Mouse (Mus musculus) forebrain, embryonic 13.5 days (tissue): Measurements from ENCODE around the gene Phactr3. TPM values are rescaled to one million over a fixed set of nuclear protein-coding genes. Genes with fewer than 3 reads are reported as not detected.
A peak's percentile ranks its signal among the peaks of the same experiment; 100 is the strongest.
"Not testable (repeated sequence)": the region's sequence is repeated elsewhere in the genome, so short reads cannot be mapped to it uniquely, and the experiment has no call there.

ENCODE experiments used
- ATAC-seq: fragments of 200-750 bp; cut with Nextera tagmentation; 2 replicates; pipeline ENCODE4 v1.8.0; 2017
- H3K27ac ChIP-seq: fragments of 300-500 bp; sonication (generic); 2 replicates; pipeline ENCODE4 v1.5.1; 2015; ENCODE audit warnings: inconsistent platforms, mild to moderate bottlenecking, moderate library complexity
- H3K27me3 ChIP-seq: fragments of 300-500 bp; sonication (generic); 2 replicates; pipeline ENCODE4 v1.6.1; 2015; ENCODE audit warnings: mild to moderate bottlenecking, inconsistent platforms
- H3K36me3 ChIP-seq: fragments of 300-500 bp; sonication (generic); 2 replicates; pipeline ENCODE4 v1.6.1; 2015; ENCODE audit warnings: mild to moderate bottlenecking, inconsistent platforms; ENCODE audit not compliant: poor library complexity, severe bottlenecking
- H3K4me1 ChIP-seq: fragments of 300-500 bp; sonication (generic); 2 replicates; pipeline ENCODE4 v1.6.1; 2015; ENCODE audit warnings: inconsistent platforms
- H3K4me2 ChIP-seq: fragments of 300-500 bp; sonication (generic); 2 replicates; pipeline ENCODE4 v1.6.1; 2015; ENCODE audit warnings: inconsistent platforms, mild to moderate bottlenecking, moderate library complexity
- H3K4me3 ChIP-seq: fragments of 300-500 bp; sonication (generic); 2 replicates; pipeline ENCODE4 v1.5.1; 2015; ENCODE audit warnings: mild to moderate bottlenecking, inconsistent platforms
- H3K9ac ChIP-seq: fragments of 300-500 bp; sonication (generic); 2 replicates; pipeline ENCODE4 v1.6.1; 2015; ENCODE audit warnings: mild to moderate bottlenecking, inconsistent platforms
- H3K9me3 ChIP-seq: fragments of 300-500 bp; sonication (generic); replicated peaks from 2 replicates; pipeline ENCODE4 v1.6.1; 2016; ENCODE audit warnings: inconsistent platforms
- WGBS: fragments of 180-500 bp; shearing (Covaris S2); methylation state at CpG from one replicate; pipeline ENCODE4 v1.1.7; 2015; 5-methylcytosine and 5-hydroxymethylcytosine counted together
- polyA plus RNA-seq: library from polyadenylated mRNA; unstranded; fragments of >200 nt; fragmentation: Nextera tagmentation; extraction: Ambion mirVana; gene quantifications from 2 replicates; pipeline ENCODE4 v1.2.1, GENCODE M21; 2015

Gene Phactr3
- polyA plus RNA-seq, 1 experiment from 2014 or later, result 27.0 TPM

- 88% methylated on average over 10 of the region's 10 CpGs for WGBS
- Histone ChIP-seq H3K36me3 (no peaks in the 10 kb centered on the region), H3K4me2 (no peak overlapping the region), H3K4me3 (no peak overlapping the region), H3K4me1 (no peaks in the 10 kb centered on the region), H3K27ac (no peak overlapping the region), H3K9me3 (no peaks in the 10 kb centered on the region), H3K27me3 (no peaks in the 10 kb centered on the region), H3K9ac (no peak overlapping the region)
- ATAC-seq, result no peak
These were observed 202.5 kb downstream of the Phactr3 start for GRCm38 (mm10) chr2:178321271-178321670.

DNA sequence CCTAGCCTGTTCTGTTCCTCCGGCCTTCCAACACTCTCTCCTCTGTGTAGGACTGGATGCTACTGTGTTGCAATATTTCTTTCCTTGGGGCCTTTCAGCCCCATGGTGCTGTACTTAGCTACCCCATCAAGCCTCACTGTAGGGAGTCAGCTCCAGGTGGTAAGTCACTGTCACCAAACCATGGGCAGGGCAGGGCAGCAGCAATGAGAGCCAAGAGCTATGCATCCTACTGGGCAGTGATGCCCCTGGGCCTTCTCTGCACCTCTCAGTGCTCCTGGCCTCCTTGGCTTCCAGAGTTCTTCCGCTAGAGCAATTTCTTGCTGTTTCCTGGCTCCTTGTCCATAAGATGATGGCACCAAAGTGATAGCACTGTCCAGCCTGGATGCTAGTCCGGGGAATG, 205.6 kb downstream of the Phactr3 start:
- Histone ChIP-seq H3K27me3 (no peaks in the 10 kb centered on the region), H3K4me3 (no peak overlapping the region), H3K9me3 (no peaks in the 10 kb centered on the region), H3K4me2 (no peak overlapping the region), H3K4me1 (peaks cover 26% of the 10 kb centered on the region), H3K36me3 (no peaks in the 10 kb centered on the region), H3K9ac (no peak overlapping the region), H3K27ac (no peak overlapping the region)
- WGBS, result 95% methylated on average over 3 of the region's 3 CpGs
- no peak for ATAC-seq

DNA sequence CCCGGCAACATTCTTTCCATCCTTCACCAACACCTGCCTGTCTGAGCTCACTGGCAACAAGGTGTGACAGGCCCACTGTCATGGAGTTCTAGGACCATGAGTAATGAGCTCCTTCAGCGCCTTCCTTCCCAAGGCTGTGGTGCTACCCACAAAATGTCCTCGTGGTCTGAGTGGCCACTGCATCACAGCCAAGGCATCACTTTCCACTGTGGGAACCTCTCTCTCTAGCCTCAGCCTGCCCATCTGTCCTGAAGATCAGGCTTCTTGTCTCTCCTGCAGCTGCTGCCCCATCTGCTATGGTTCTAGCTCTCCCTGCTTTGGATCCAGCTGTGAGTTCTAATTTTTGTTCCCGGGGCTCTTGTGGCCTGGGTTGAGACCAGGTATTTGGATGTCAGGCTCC, 206.0 kb downstream of the Phactr3 start:
- peaks cover 29% of the 10 kb centered on the region for H3K4me1 ChIP-seq
- no peak overlapping the region for H3K27ac ChIP-seq
- no peak overlapping the region for H3K9ac ChIP-seq
- 82% methylated on average over 4 of the region's 4 CpGs for WGBS
- ATAC-seq, result no peak
- H3K4me2 ChIP-seq, result no peak overlapping the region
- no peaks in the 10 kb centered on the region for H3K27me3 ChIP-seq
- no peak overlapping the region for H3K4me3 ChIP-seq
- H3K36me3 ChIP-seq, result no peaks in the 10 kb centered on the region
- H3K9me3 ChIP-seq, result no peaks in the 10 kb centered on the region

GRCm38 (mm10) chr2:178326067-178326466, 207.3 kb downstream of the Phactr3 start:
- ATAC-seq, result no peak
- Histone ChIP-seq H3K27ac (no peak overlapping the region; the same call in 1 of the 2 replicates), H3K36me3 (no peaks in the 10 kb centered on the region), H3K4me1 (peaks cover 29% of the 10 kb centered on the region), H3K9me3 (no peaks in the 10 kb centered on the region), H3K4me2 (no peak overlapping the region), H3K4me3 (no peak overlapping the region), H3K9ac (no peak overlapping the region), H3K27me3 (no peaks in the 10 kb centered on the region)
- 96% methylated on average over 10 of the region's 10 CpGs for WGBS

GRCm38 (mm10) chr2:178326750-178327465, 208.1 kb downstream of the Phactr3 start:
- H3K27me3 ChIP-seq, result no peaks in the 10 kb centered on the region
- H3K4me2 ChIP-seq, result peak overlapping the region; percentile 54
- H3K36me3 ChIP-seq, result no peaks in the 10 kb centered on the region
- 0 out of 2 replicates have a peak overlapping the region, but pooled peaks have one; percentile 23 for H3K4me3 ChIP-seq
- peak overlapping the region; percentile 86 for H3K27ac ChIP-seq
- peaks cover 29% of the 10 kb centered on the region for H3K4me1 ChIP-seq
- ATAC-seq, result no peak; the same call in 1 of the 2 replicates
- no peaks in the 10 kb centered on the region for H3K9me3 ChIP-seq
- peak overlapping the region; percentile 41; the same call in 1 of the 2 replicates for H3K9ac ChIP-seq
- WGBS, result 16% methylated on average over 5 of the region's 5 CpGs

- Histone ChIP-seq H3K4me3 (peak overlapping the region; percentile 23), H3K4me1 (peaks cover 29% of the 10 kb centered on the region), H3K27me3 (no peaks in the 10 kb centered on the region), H3K9ac (peak overlapping the region; percentile 41), H3K36me3 (peaks cover 3% of the 10 kb centered on the region; the same call in 1 of the 2 replicates), H3K9me3 (no peaks in the 10 kb centered on the region), H3K4me2 (peak overlapping the region; percentile 54), H3K27ac (peak overlapping the region; percentile 86)
- WGBS, result 8% methylated on average over 12 of the region's 12 CpGs
- peak; percentile 97 for ATAC-seq
These were observed 208.8 kb downstream of the Phactr3 start for GRCm38 (mm10) chr2:178327466-178328040.

- Histone ChIP-seq H3K4me3 (no peak overlapping the region), H3K4me1 (peaks cover 29% of the 10 kb centered on the region), H3K9ac (no peak overlapping the region), H3K36me3 (peaks cover 14% of the 10 kb centered on the region), H3K4me2 (peak overlapping the region; percentile 18; the same call in 1 of the 2 replicates), H3K27me3 (no peaks in the 10 kb centered on the region), H3K27ac (no peak overlapping the region), H3K9me3 (no peaks in the 10 kb centered on the region)
- WGBS, result 77% methylated on average over 5 of the region's 5 CpGs
- no peak for ATAC-seq
These were observed 210.8 kb downstream of the Phactr3 start for GRCm38 (mm10) chr2:178329551-178329950.

GRCm38 (mm10) chr2:178329986-178330385, 211.2 kb downstream of the Phactr3 start:
- H3K9me3 ChIP-seq, result no peaks in the 10 kb centered on the region
- H3K4me2 ChIP-seq, result no peak overlapping the region
- H3K9ac ChIP-seq, result no peak overlapping the region
- no peak for ATAC-seq
- no peaks in the 10 kb centered on the region for H3K27me3 ChIP-seq
- no peak overlapping the region for H3K4me3 ChIP-seq
- peaks cover 14% of the 10 kb centered on the region for H3K36me3 ChIP-seq
- no peak overlapping the region for H3K27ac ChIP-seq
- peaks cover 29% of the 10 kb centered on the region for H3K4me1 ChIP-seq
- 68% methylated on average over 1 of the region's 1 CpGs for WGBS

DNA sequence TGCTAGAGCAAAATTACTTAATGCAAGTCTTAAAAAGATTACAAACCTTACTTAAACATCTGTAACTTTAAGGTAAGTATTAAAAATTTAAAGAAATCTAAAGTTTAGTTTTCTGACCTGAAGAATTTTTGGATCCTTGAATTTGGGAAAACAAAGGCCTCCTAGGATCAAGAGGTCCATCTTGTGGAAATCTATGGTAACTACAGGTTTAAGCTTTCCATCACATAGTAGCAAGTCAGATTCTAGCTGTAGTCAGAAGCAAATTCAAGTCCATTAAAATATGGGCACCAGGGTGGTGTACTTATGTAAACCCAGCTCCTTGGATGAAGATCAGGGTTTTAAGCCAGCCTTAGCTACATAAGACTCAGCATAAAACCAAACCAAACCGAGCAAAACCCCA, 219.1 kb downstream of the Phactr3 start:
- no peak overlapping the region for H3K27ac ChIP-seq
- peaks cover 8% of the 10 kb centered on the region; the same call in 1 of the 2 replicates for H3K36me3 ChIP-seq
- no peaks in the 10 kb centered on the region for H3K9me3 ChIP-seq
- H3K9ac ChIP-seq, result no peak overlapping the region
- no peak for ATAC-seq
- H3K4me2 ChIP-seq, result no peak overlapping the region
- H3K27me3 ChIP-seq, result no peaks in the 10 kb centered on the region
- no peaks in the 10 kb centered on the region for H3K4me1 ChIP-seq
- no peak overlapping the region for H3K4me3 ChIP-seq
- WGBS, result 36% methylated on average over 1 of the region's 1 CpGs

GRCm38 (mm10) chr2:178339044-178339443, 220.3 kb downstream of the Phactr3 start:
- H3K27me3 ChIP-seq, result no peaks in the 10 kb centered on the region
- ATAC-seq, result 0 out of 2 replicates have a peak, but pooled peaks have one; percentile 43
- no peak overlapping the region for H3K9ac ChIP-seq
- no peaks in the 10 kb centered on the region; the same call in 1 of the 2 replicates for H3K36me3 ChIP-seq
- H3K27ac ChIP-seq, result no peak overlapping the region
- 0% methylated on average over 2 of the region's 2 CpGs for WGBS
- H3K4me1 ChIP-seq, result no peaks in the 10 kb centered on the region
- no peaks in the 10 kb centered on the region for H3K9me3 ChIP-seq
- no peak overlapping the region for H3K4me2 ChIP-seq
- H3K4me3 ChIP-seq, result no peak overlapping the region

DNA sequence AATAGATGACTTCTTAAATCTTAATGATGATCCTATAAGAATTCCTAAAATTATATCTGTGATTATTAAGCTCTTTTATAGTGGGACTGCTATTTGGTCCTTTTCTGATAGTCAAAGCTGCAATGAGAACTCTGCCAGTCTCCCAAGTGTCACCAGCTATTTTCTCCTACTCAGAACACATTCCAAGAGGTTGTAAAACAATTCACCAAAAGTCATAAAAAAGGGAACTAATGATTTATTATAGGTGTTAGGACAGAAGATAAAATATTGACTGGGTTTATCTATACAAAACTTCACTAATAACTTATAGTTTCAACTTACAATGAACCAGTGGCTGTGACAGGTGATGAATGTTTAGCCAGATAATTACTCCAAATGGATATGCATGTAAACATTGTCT, 223.3 kb downstream of the Phactr3 start:
- not testable (repeated sequence) for H3K4me3 ChIP-seq, H3K9me3 ChIP-seq, ATAC-seq

DNA sequence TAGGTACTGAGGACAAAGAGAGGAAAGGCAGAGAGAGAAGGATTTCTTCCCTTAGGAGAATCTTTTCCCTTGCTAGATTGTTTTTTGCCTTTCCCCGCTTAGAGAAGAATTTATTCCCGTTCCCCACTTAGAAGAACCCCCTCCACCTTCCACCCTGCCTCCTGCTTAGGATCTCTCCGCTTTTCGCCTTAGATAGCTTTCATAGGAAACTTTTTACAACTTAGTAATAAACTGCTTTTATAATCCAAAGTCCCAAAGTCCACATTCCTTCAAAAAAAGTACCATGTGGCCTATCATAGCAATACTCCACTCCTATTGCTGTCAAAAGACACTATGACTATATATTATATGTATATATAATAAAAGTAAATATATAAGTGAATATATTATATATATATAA, 223.8 kb downstream of the Phactr3 start:
- 86% methylated on average over 4 of the region's 4 CpGs for WGBS
- Histone ChIP-seq H3K4me3 (no peak overlapping the region), H3K4me2 (no peak overlapping the region), H3K9me3 (no peaks in the 10 kb centered on the region), H3K9ac (no peak overlapping the region), H3K27ac (no peak overlapping the region), H3K27me3 (no peaks in the 10 kb centered on the region), H3K36me3 (no peaks in the 10 kb centered on the region), H3K4me1 (no peaks in the 10 kb centered on the region)
- no peak for ATAC-seq

More for the DNA sequence above, 223.3 kb downstream of the Phactr3 start:
- H3K27me3 ChIP-seq, H3K9ac ChIP-seq, H3K4me1 ChIP-seq, H3K27ac ChIP-seq, H3K4me2 ChIP-seq, H3K36me3 ChIP-seq: not testable (repeated sequence)
